Mouse (Mus musculus) Patski (cell line): ENCODE results near the gene Rnf144a. TPM values are rescaled to one million over a fixed set of nuclear protein-coding genes. Genes with fewer than 3 reads are reported as not detected.

Experiments
- ATAC-seq: fragments of 100-300 bp; one replicate; pipeline ENCODE4 v1.8.0; 2021
- CTCF ChIA-PET: fragments of 350-600 bp; sonication (Branson Sonifier 250); formaldehyde crosslinking; loops from one replicate; lab custom pipeline; 2022; ENCODE audit warnings: inconsistent platforms; lab: Charles Lee
- POLR2A ChIA-PET: fragments of 350-600 bp; sonication (Branson Sonifier 250); formaldehyde crosslinking; loops from one replicate; lab custom pipeline; 2022; ENCODE audit warnings: antibody characterized with exemption, inconsistent platforms; lab: Charles Lee
- DNase-seq: peaks from one replicate; pipeline ENCODE4 v3.0.0-alpha.2; 2011; ENCODE audit warnings: low read depth, low spot score
- H3K27me3 ChIP-seq: fragments of 371-371 bp; one replicate; pipeline ENCODE4 v1.5.1; 2021
- CTCF ChIP-seq: fragments of 100-300 bp; IDR thresholded peaks from one replicate; pipeline ENCODE4 v1.5.1; 2021
- in situ Hi-C: fragments of 300-500 bp; cut with MboI; formaldehyde crosslinking; loops from 3 replicates; pipeline ENCODE4 v1.11.1; 2018; ENCODE audit warnings: low pct_unique_long_range_greater_than_20kb, mixed read lengths
- polyA plus RNA-seq: library from polyadenylated mRNA; unstranded; gene quantifications from one replicate; pipeline ENCODE4 v1.2.3, GENCODE M21; 2021

Rnf144a gene
- polyA plus RNA-seq, 1 experiment from 2014 or later, result 8.4 TPM

- ChIA-PET POLR2A (no interaction called here), CTCF (interaction anchor here (3.4 kb wide), 1 partner anchor 12 kb away, joined by 14 read pairs; no protein-coding TSS in a partner anchor)
- no peak for DNase-seq
- in situ Hi-C loops, result no loop called here
- H3K27me3 ChIP-seq, result peaks cover 16% of the 10 kb centered on the region
- TF ChIP-seq CTCF, result no peak
- no peak for ATAC-seq
Observed at GRCm38 (mm10) chr12:26289200-26289599, 125.9 kb downstream of the Rnf144a start.

GRCm38 (mm10) chr12:26288347-26288746 is 126.7 kb downstream of the Rnf144a start:
- peaks cover 18% of the 10 kb centered on the region for H3K27me3 ChIP-seq
- DNase-seq (no peak), ATAC-seq (no peak)
- ChIA-PET POLR2A (no interaction called here), CTCF (interaction anchor here (3.4 kb wide), 1 partner anchor 11 kb away, joined by 14 read pairs; no protein-coding TSS in a partner anchor)
- in situ Hi-C loops, result no loop called here
- no peak for TF ChIP-seq CTCF

GRCm38 (mm10) chr12:26285939-26286338 is 129.1 kb downstream of the Rnf144a start:
- peaks cover 25% of the 10 kb centered on the region for H3K27me3 ChIP-seq
- ATAC-seq (no peak), DNase-seq (no peak)
- TF ChIP-seq CTCF, result no peak
- in situ Hi-C loops, result no loop called here
- ChIA-PET POLR2A (no interaction called here), CTCF (no interaction called here)

GRCm38 (mm10) chr12:26285460-26285859 is 129.6 kb downstream of the Rnf144a start:
- DNase-seq, result no peak
- ChIA-PET POLR2A (no interaction called here), CTCF (no interaction called here)
- no peak for ATAC-seq
- in situ Hi-C loops, result no loop called here
- H3K27me3 ChIP-seq, result peaks cover 22% of the 10 kb centered on the region
- TF ChIP-seq CTCF, result no peak

GRCm38 (mm10) chr12:26280719-26281480 is 134.2 kb downstream of the Rnf144a start:
- ATAC-seq (no peak), DNase-seq (no peak)
- in situ Hi-C loops, result no loop called here
- no peak for TF ChIP-seq CTCF
- H3K27me3 ChIP-seq, result peaks cover 24% of the 10 kb centered on the region
- POLR2A ChIA-PET, result no interaction called here
- CTCF ChIA-PET, result interaction anchor here (0.8 kb wide), 1 partner anchor 34 kb away, joined by 3 read pairs; no protein-coding TSS in a partner anchor

- ChIA-PET POLR2A (no interaction called here), CTCF (interaction anchor here (1.0 to 3.2 kb wide), 5 partner anchors 10 to 22 kb away, joined by 3 to 14 read pairs (median 6); no protein-coding TSS in a partner anchor)
- no peak for ATAC-seq
- peak; percentile 79 for TF ChIP-seq CTCF
- DNase-seq, result no peak
- in situ Hi-C loops, result no loop called here
- peaks cover 14% of the 10 kb centered on the region for H3K27me3 ChIP-seq
Observed at GRCm38 (mm10) chr12:26277002-26277669, 137.9 kb downstream of the Rnf144a start.

GRCm38 (mm10) chr12:26276556-26276955 is 138.5 kb downstream of the Rnf144a start:
- CTCF ChIA-PET, result interaction anchor here (1.8 to 3.2 kb wide), 3 partner anchors 9 to 22 kb away, joined by 6 to 14 read pairs (median 8); no protein-coding TSS in a partner anchor
- POLR2A ChIA-PET, result no interaction called here
- DNase-seq (no peak), ATAC-seq (no peak)
- in situ Hi-C loops, result no loop called here
- peaks cover 16% of the 10 kb centered on the region for H3K27me3 ChIP-seq
- no peak for TF ChIP-seq CTCF

Other genes starting within 250 kb of the Rnf144a start
- 0.28 TPM for gene Rsad2, start 41.2 kb upstream of the Rnf144a start, polyA plus RNA-seq
- gene Cmpk2, start 54.0 kb upstream of the Rnf144a start, polyA plus RNA-seq, result 2.4 TPM